Mouse (Mus musculus): ENCODE results near the gene Hs6st1.

GRCm38 (mm10) chr1:36109987-36110386 lies 41.8 kb downstream of the Hs6st1 start:
- TF ChIP-seq POLR2A (IDR thresholded peaks at IDR 0.05; ENCODE audit: insufficient read depth, low read length) (no peak), CTCF (IDR thresholded peaks at IDR 0.05; ENCODE audit: low read depth, low read length) (no peak)

Measured in ES-Bruce4 (cell line).